Mouse (Mus musculus): ENCODE data around the gene Olfr1392. TPM values are rescaled to one million over a fixed set of nuclear protein-coding genes. Genes with fewer than 3 reads are reported as not detected.

The Olfr1392 gene
- polyA plus RNA-seq, 1 experiment from 2014 or later, result not detected

DNA sequence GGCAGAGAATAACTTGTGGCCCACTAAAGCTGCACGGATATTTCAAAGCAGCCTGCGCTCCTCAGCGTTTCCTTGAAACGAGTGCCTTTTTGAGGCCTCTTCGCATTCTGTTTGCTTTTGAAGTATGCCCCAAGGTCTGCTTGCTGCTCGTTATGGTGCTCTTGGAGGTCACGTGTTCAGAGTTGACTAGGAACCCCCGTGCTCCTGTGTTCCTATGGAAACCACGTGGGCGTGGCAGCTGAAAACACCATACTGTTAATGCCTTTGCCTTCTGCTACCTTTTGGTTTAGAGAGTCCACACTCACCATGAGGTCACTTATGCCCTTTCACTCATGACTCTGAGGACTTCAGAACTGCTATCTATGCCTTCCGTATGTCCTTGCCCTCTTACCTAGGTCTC, 20.5 kb upstream of the Olfr1392 start:
- WGBS (ENCODE audit: insufficient replicate concordance), result 64% methylated on average over 11 of the region's 11 CpGs
- Histone ChIP-seq H3K4me2 (ENCODE audit: low read depth, low read length) (no peak overlapping the region), H3K4me1 (ENCODE audit: insufficient read depth) (peaks cover 24% of the 10 kb centered on the region), H3K9ac (replicated peaks) (no peak overlapping the region), H3K36me3 (replicated peaks; ENCODE audit: insufficient read depth, low read length) (peaks cover 42% of the 10 kb centered on the region), H3K4me3 (ENCODE audit: low read depth, low read length) (no peak overlapping the region), H3K27me3 (ENCODE audit: insufficient read depth, low read length) (no peaks in the 10 kb centered on the region), H3K27ac (ENCODE audit: low read depth) (no peak overlapping the region), H3K9me3 (ENCODE audit: low read length) (no peaks in the 10 kb centered on the region)
- no peak for TF ChIP-seq CTCF (IDR thresholded peaks at IDR 0.05; ENCODE audit: low read depth)
- no peak for TF ChIP-seq EP300 (IDR thresholded peaks at IDR 0.05; ENCODE audit: low read depth)
- ATAC-seq (no peak), DNase-seq (no peak)

GRCm38 (mm10) chr11:49265101-49265500, 20.0 kb upstream of the Olfr1392 start:
- Histone ChIP-seq H3K36me3 (replicated peaks; ENCODE audit: insufficient read depth, low read length) (peaks cover 42% of the 10 kb centered on the region), H3K4me1 (ENCODE audit: insufficient read depth) (peaks cover 23% of the 10 kb centered on the region), H3K27ac (ENCODE audit: low read depth) (no peak overlapping the region), H3K4me2 (ENCODE audit: low read depth, low read length) (no peak overlapping the region), H3K4me3 (ENCODE audit: low read depth, low read length) (no peak overlapping the region), H3K9me3 (ENCODE audit: low read length) (no peaks in the 10 kb centered on the region), H3K9ac (replicated peaks) (no peak overlapping the region), H3K27me3 (ENCODE audit: insufficient read depth, low read length) (no peaks in the 10 kb centered on the region)
- DNase-seq (no peak), ATAC-seq (no peak)
- 79% methylated on average over 8 of the region's 8 CpGs for WGBS (ENCODE audit: insufficient replicate concordance)
- no peak for TF ChIP-seq CTCF (IDR thresholded peaks at IDR 0.05; ENCODE audit: low read depth)
- no peak for TF ChIP-seq EP300 (IDR thresholded peaks at IDR 0.05; ENCODE audit: low read depth)

DNA sequence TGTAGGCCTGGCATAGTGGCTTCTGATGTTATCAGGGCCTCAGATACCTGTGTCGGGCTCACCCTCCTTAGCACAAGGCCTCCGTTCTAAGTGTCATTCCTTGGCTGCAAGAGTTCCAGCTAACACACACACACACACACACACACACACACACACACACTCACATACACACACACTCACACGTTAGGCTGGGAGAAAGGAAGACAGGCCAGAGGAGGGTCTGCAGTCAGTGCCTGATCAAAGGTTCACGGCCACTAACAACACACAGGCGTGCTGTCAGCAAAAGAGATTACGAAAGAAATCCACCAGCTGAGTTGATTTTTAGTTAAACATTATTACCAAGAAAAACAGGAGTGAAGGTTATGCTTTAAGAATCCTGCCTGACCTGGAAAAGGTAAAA, 18.4 kb upstream of the Olfr1392 start:
- Histone ChIP-seq H3K27ac (ENCODE audit: low read depth) (peak overlapping the region; percentile 88), H3K4me1 (ENCODE audit: insufficient read depth) (peaks cover 12% of the 10 kb centered on the region), H3K4me2 (ENCODE audit: low read depth, low read length) (no peak overlapping the region), H3K9me3 (ENCODE audit: low read length) (no peaks in the 10 kb centered on the region), H3K4me3 (ENCODE audit: low read depth, low read length) (no peak overlapping the region), H3K9ac (replicated peaks) (no peak overlapping the region; the same call in 1 of the 2 replicates), H3K36me3 (replicated peaks; ENCODE audit: insufficient read depth, low read length) (peaks cover 26% of the 10 kb centered on the region), H3K27me3 (ENCODE audit: insufficient read depth, low read length) (no peaks in the 10 kb centered on the region)
- 55% methylated on average over 6 of the region's 6 CpGs for WGBS (ENCODE audit: insufficient replicate concordance)
- TF ChIP-seq CTCF (IDR thresholded peaks at IDR 0.05; ENCODE audit: low read depth) (no peak), EP300 (IDR thresholded peaks at IDR 0.05; ENCODE audit: low read depth) (0 out of 2 replicates have a peak, but pooled peaks have one; percentile 23)
- DNase-seq, result no peak
- ATAC-seq, result peak; percentile 85

DNA sequence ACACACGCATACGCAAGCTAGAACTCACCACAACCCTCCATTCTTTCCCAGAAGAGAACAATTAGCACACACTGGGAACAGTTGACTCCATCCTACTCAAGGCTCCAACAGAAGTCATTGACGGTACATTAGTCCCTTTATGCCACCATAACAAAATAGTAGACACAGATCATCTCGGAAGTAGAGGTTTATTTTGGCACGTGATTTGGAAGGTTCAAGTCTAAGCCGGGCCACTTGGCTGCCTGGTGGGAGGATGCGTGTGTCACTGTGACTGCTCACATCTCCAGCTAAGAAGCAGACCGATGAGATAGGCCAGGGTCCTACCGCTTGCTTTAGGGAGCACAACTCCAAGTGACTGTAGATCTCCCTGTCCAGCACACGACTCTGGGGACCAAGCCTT, 17.8 kb upstream of the Olfr1392 start:
- WGBS (ENCODE audit: insufficient replicate concordance), result 83% methylated on average over 10 of the region's 10 CpGs
- Histone ChIP-seq H3K4me2 (ENCODE audit: low read depth, low read length) (no peak overlapping the region), H3K4me3 (ENCODE audit: low read depth, low read length) (no peak overlapping the region), H3K4me1 (ENCODE audit: insufficient read depth) (peaks cover 11% of the 10 kb centered on the region), H3K9me3 (ENCODE audit: low read length) (no peaks in the 10 kb centered on the region), H3K27ac (ENCODE audit: low read depth) (peak overlapping the region; percentile 88), H3K27me3 (ENCODE audit: insufficient read depth, low read length) (no peaks in the 10 kb centered on the region), H3K36me3 (replicated peaks; ENCODE audit: insufficient read depth, low read length) (peaks cover 20% of the 10 kb centered on the region), H3K9ac (replicated peaks) (no peak overlapping the region)
- no peak for TF ChIP-seq EP300 (IDR thresholded peaks at IDR 0.05; ENCODE audit: low read depth)
- no peak for TF ChIP-seq CTCF (IDR thresholded peaks at IDR 0.05; ENCODE audit: low read depth)
- DNase-seq (no peak), ATAC-seq (peak; percentile 6; the same call in 1 of the 2 replicates)

GRCm38 (mm10) chr11:49267970-49268579, 17.0 kb upstream of the Olfr1392 start:
- TF ChIP-seq CTCF (IDR thresholded peaks at IDR 0.05; ENCODE audit: low read depth) (no peak), EP300 (IDR thresholded peaks at IDR 0.05; ENCODE audit: low read depth) (no peak)
- Histone ChIP-seq H3K27me3 (ENCODE audit: insufficient read depth, low read length) (no peaks in the 10 kb centered on the region), H3K9me3 (ENCODE audit: low read length) (no peaks in the 10 kb centered on the region), H3K4me2 (ENCODE audit: low read depth, low read length) (no peak overlapping the region), H3K36me3 (replicated peaks; ENCODE audit: insufficient read depth, low read length) (peaks cover 13% of the 10 kb centered on the region), H3K4me3 (ENCODE audit: low read depth, low read length) (no peak overlapping the region), H3K27ac (ENCODE audit: low read depth) (peak overlapping the region; percentile 88; the same call in 1 of the 2 replicates), H3K9ac (replicated peaks) (no peak overlapping the region), H3K4me1 (ENCODE audit: insufficient read depth) (peaks cover 8% of the 10 kb centered on the region)
- no peak for ATAC-seq
- WGBS (ENCODE audit: insufficient replicate concordance), result 70% methylated on average over 15 of the region's 15 CpGs
- no peak for DNase-seq

DNA sequence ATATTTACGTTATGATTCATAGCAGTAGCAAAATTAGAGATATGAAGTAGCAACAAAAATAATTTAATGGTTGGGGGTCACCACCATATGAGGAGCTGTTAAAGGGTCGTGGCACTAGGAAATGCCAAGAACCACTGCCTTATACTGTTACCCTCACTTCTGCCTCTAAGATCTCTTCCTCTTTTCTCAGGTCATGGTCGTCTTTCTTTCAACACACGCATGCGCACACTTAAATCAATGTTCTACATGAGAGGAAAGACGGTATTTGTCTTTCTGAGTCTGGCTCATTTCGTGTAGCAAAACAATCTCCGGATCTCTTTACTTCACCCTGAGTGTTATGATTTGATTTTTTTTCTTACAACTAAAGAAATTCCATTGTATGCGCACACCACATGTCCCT, 15.3 kb upstream of the Olfr1392 start:
- Histone ChIP-seq H3K27me3 (ENCODE audit: insufficient read depth, low read length) (no peaks in the 10 kb centered on the region), H3K27ac (ENCODE audit: low read depth) (no peak overlapping the region), H3K9ac (replicated peaks) (no peak overlapping the region), H3K36me3 (replicated peaks; ENCODE audit: insufficient read depth, low read length) (0 out of 2 replicates have a peak, but pooled peaks cover 2% of the 10 kb centered on the region), H3K9me3 (ENCODE audit: low read length) (no peaks in the 10 kb centered on the region), H3K4me1 (ENCODE audit: insufficient read depth) (peaks cover 7% of the 10 kb centered on the region), H3K4me2 (ENCODE audit: low read depth, low read length) (no peak overlapping the region), H3K4me3 (ENCODE audit: low read depth, low read length) (no peak overlapping the region)
- no peak for TF ChIP-seq CTCF (IDR thresholded peaks at IDR 0.05; ENCODE audit: low read depth)
- no peak for TF ChIP-seq EP300 (IDR thresholded peaks at IDR 0.05; ENCODE audit: low read depth)
- DNase-seq, result no peak
- 75% methylated on average over 9 of the region's 9 CpGs for WGBS (ENCODE audit: insufficient replicate concordance)
- ATAC-seq, result no peak

All from liver, postnatal 0 days (tissue).